Mouse (Mus musculus): Measurements from ENCODE around the gene Samm50. TPM values are rescaled to one million over a fixed set of nuclear protein-coding genes. Genes with fewer than 3 reads are reported as not detected.
A peak's percentile ranks its signal among the peaks of the same experiment; 100 is the strongest.

Gene Samm50
- polyA plus RNA-seq, 2 experiments: 12.3 to 49.3 TPM

- Histone ChIP-seq H3K27ac (no peak overlapping the region), H3K4me2 (ENCODE audit: low read depth) (no peak overlapping the region), H3K27me3 (ENCODE audit: control insufficient read depth, insufficient read depth, low read length) (no peaks in the 10 kb centered on the region), H3K4me1 (replicated peaks; ENCODE audit: control insufficient read depth in 2 of 2, insufficient read depth in 2 of 2, low read length in 1 of 2) (peaks cover 0 to 12% of the 10 kb centered on the region in 2 experiments; a peak in 2 of 4 replicates), H3K4me3 (ENCODE audit: insufficient read depth in 1 of 2, low read depth in 2 of 2, low read length in 2 of 2) (no peak overlapping the region), H3K9ac (replicated peaks) (no peak overlapping the region), H3K9me3 (ENCODE audit: control insufficient read depth, low read length) (no peaks in the 10 kb centered on the region), H3K36me3 (replicated peaks; ENCODE audit: control insufficient read depth, insufficient read depth, low read depth) (no peaks in the 10 kb centered on the region)
- ATAC-seq (ENCODE audit: insufficient read depth): no peak
- 57% methylated on average over 6 of the region's 6 CpGs for WGBS (ENCODE audit: insufficient replicate concordance)
- DNase-seq (ENCODE audit: low read depth in 3 of 3, low spot score in 3 of 3): no peak
- TF ChIP-seq CTCF (IDR thresholded peaks at IDR 0.05; ENCODE audit: low read depth) (no peak), EP300 (IDR thresholded peaks at IDR 0.05; ENCODE audit: low read depth) (no peak)
Observed at GRCm38 (mm10) chr15:84182000-84182399, 10.0 kb upstream of the Samm50 start.

GRCm38 (mm10) chr15:84183967-84184366 is 8.1 kb upstream of the Samm50 start:
- H3K27ac ChIP-seq: no peak overlapping the region
- H3K4me3 ChIP-seq (ENCODE audit: insufficient read depth in 1 of 2, low read depth in 2 of 2, low read length in 2 of 2): no peak overlapping the region
- H3K9ac ChIP-seq (replicated peaks): no peak overlapping the region
- ATAC-seq (ENCODE audit: insufficient read depth) (peak; percentile 52; the same call in 1 of the 2 replicates), DNase-seq (ENCODE audit: low read depth in 3 of 3, low spot score in 3 of 3) (no peak)
- no peak overlapping the region for H3K4me2 ChIP-seq (ENCODE audit: low read depth)
- no peaks in the 10 kb centered on the region for H3K27me3 ChIP-seq (ENCODE audit: control insufficient read depth, insufficient read depth, low read length)
- peaks cover 0 to 12% of the 10 kb centered on the region in 2 experiments; a peak in 2 of 4 replicates for H3K4me1 ChIP-seq (replicated peaks; ENCODE audit: control insufficient read depth in 2 of 2, insufficient read depth in 2 of 2, low read length in 1 of 2)
- 6% methylated on average over 1 of the region's 1 CpGs for WGBS (ENCODE audit: insufficient replicate concordance)
- no peaks in the 10 kb centered on the region for H3K36me3 ChIP-seq (replicated peaks; ENCODE audit: control insufficient read depth, insufficient read depth, low read depth)
- TF ChIP-seq CTCF (IDR thresholded peaks at IDR 0.05; ENCODE audit: low read depth) (no peak), EP300 (IDR thresholded peaks at IDR 0.05; ENCODE audit: low read depth) (no peak)
- no peaks in the 10 kb centered on the region for H3K9me3 ChIP-seq (ENCODE audit: control insufficient read depth, low read length)

GRCm38 (mm10) chr15:84186196-84186595 is 5.8 kb upstream of the Samm50 start:
- Histone ChIP-seq H3K27me3 (ENCODE audit: control insufficient read depth, insufficient read depth, low read length) (no peaks in the 10 kb centered on the region), H3K4me3 (ENCODE audit: insufficient read depth in 1 of 2, low read depth in 2 of 2, low read length in 2 of 2) (no peak overlapping the region), H3K9ac (replicated peaks) (no peak overlapping the region), H3K4me2 (ENCODE audit: low read depth) (no peak overlapping the region), H3K9me3 (ENCODE audit: control insufficient read depth, low read length) (no peaks in the 10 kb centered on the region), H3K27ac (no peak overlapping the region), H3K36me3 (replicated peaks; ENCODE audit: control insufficient read depth, insufficient read depth, low read depth) (no peaks in the 10 kb centered on the region), H3K4me1 (replicated peaks; ENCODE audit: control insufficient read depth in 2 of 2, insufficient read depth in 2 of 2, low read length in 1 of 2) (peaks cover 3 to 21% of the 10 kb centered on the region in 2 experiments; a peak in 3 of 4 replicates)
- 39% methylated on average over 4 of the region's 4 CpGs for WGBS (ENCODE audit: insufficient replicate concordance)
- ATAC-seq (ENCODE audit: insufficient read depth) (no peak), DNase-seq (ENCODE audit: low read depth in 3 of 3, low spot score in 3 of 3) (no peak)
- TF ChIP-seq EP300 (IDR thresholded peaks at IDR 0.05; ENCODE audit: low read depth): no peak
- no peak for TF ChIP-seq CTCF (IDR thresholded peaks at IDR 0.05; ENCODE audit: low read depth)

GRCm38 (mm10) chr15:84188887-84189530 is 3.0 kb upstream of the Samm50 start:
- TF ChIP-seq EP300 (IDR thresholded peaks at IDR 0.05; ENCODE audit: low read depth) (no peak), CTCF (IDR thresholded peaks at IDR 0.05; ENCODE audit: low read depth) (no peak)
- H3K36me3 ChIP-seq (replicated peaks; ENCODE audit: control insufficient read depth, insufficient read depth, low read depth): no peaks in the 10 kb centered on the region; the same call in 1 of the 2 replicates
- H3K27ac ChIP-seq: no peak overlapping the region
- peaks cover 6 to 27% of the 10 kb centered on the region in 2 experiments for H3K4me1 ChIP-seq (replicated peaks; ENCODE audit: control insufficient read depth in 2 of 2, insufficient read depth in 2 of 2, low read length in 1 of 2)
- no peak overlapping the region for H3K9ac ChIP-seq (replicated peaks)
- WGBS (ENCODE audit: insufficient replicate concordance): 40% methylated on average over 2 of the region's 2 CpGs
- H3K9me3 ChIP-seq (ENCODE audit: control insufficient read depth, low read length): no peaks in the 10 kb centered on the region
- no peaks in the 10 kb centered on the region for H3K27me3 ChIP-seq (ENCODE audit: control insufficient read depth, insufficient read depth, low read length)
- DNase-seq (ENCODE audit: low read depth in 3 of 3, low spot score in 3 of 3) (no peak), ATAC-seq (ENCODE audit: insufficient read depth) (no peak)
- H3K4me2 ChIP-seq (ENCODE audit: low read depth): no peak overlapping the region
- H3K4me3 ChIP-seq (ENCODE audit: insufficient read depth in 1 of 2, low read depth in 2 of 2, low read length in 2 of 2): no peak overlapping the region

GRCm38 (mm10) chr15:84189881-84190280 is 2.2 kb upstream of the Samm50 start:
- TF ChIP-seq CTCF (IDR thresholded peaks at IDR 0.05; ENCODE audit: low read depth) (no peak), EP300 (IDR thresholded peaks at IDR 0.05; ENCODE audit: low read depth) (no peak)
- H3K4me2 ChIP-seq (ENCODE audit: low read depth): no peak overlapping the region
- DNase-seq (ENCODE audit: low read depth in 3 of 3, low spot score in 3 of 3) (no peak), ATAC-seq (ENCODE audit: insufficient read depth) (no peak)
- H3K9me3 ChIP-seq (ENCODE audit: control insufficient read depth, low read length): no peaks in the 10 kb centered on the region
- H3K36me3 ChIP-seq (replicated peaks; ENCODE audit: control insufficient read depth, insufficient read depth, low read depth): no peaks in the 10 kb centered on the region; the same call in 1 of the 2 replicates
- H3K27ac ChIP-seq: no peak overlapping the region
- no peaks in the 10 kb centered on the region for H3K27me3 ChIP-seq (ENCODE audit: control insufficient read depth, insufficient read depth, low read length)
- peaks cover 6 to 25% of the 10 kb centered on the region in 2 experiments for H3K4me1 ChIP-seq (replicated peaks; ENCODE audit: control insufficient read depth in 2 of 2, insufficient read depth in 2 of 2, low read length in 1 of 2)
- H3K9ac ChIP-seq (replicated peaks): no peak overlapping the region
- 30% methylated on average over 3 of the region's 3 CpGs for WGBS (ENCODE audit: insufficient replicate concordance)
- H3K4me3 ChIP-seq (ENCODE audit: insufficient read depth in 1 of 2, low read depth in 2 of 2, low read length in 2 of 2): no peak overlapping the region
